Mouse (Mus musculus): Measurements from ENCODE around the gene Tenm4. TPM values are rescaled to one million over a fixed set of nuclear protein-coding genes. Genes with fewer than 3 reads are reported as not detected.
A peak's percentile ranks its signal among the peaks of the same experiment; 100 is the strongest.

Tenm4 gene
- total RNA-seq, 2 experiments from 2014 or later = under 0.01 TPM; not detected in 1

DNA sequence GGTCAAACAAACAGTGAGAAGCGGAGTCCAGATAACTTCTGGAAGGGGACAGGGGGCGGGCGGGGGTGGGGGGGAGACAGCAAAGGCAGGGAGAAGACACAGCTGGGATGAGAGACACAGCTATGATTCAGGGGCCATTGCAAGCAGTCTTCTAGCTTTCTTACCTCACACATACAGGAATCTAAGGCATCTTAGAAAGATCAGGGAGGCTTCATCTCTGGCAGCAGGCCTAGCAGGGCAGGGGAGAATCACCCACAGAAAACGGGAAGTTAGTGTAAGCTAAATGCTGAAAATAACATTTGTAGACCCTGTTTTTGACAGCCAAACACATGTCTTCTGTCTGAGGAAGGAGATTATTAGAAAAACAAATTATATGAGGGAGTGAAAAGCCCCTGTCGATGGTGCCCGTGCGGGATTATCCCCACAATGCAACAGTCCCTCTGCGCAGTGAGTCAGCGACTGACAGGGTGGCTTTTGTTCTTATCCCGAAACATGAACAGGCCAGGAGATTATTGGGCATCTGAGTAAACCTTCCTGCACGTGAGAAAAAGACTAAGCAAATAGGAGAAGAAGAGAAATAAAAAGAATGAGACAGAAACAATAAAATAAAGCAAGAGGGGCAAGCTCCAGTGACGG, 584.5 kb downstream of the Tenm4 start:
- ATAC-seq (ENCODE audit: poor library complexity, severe bottlenecking) = no peak

DNA sequence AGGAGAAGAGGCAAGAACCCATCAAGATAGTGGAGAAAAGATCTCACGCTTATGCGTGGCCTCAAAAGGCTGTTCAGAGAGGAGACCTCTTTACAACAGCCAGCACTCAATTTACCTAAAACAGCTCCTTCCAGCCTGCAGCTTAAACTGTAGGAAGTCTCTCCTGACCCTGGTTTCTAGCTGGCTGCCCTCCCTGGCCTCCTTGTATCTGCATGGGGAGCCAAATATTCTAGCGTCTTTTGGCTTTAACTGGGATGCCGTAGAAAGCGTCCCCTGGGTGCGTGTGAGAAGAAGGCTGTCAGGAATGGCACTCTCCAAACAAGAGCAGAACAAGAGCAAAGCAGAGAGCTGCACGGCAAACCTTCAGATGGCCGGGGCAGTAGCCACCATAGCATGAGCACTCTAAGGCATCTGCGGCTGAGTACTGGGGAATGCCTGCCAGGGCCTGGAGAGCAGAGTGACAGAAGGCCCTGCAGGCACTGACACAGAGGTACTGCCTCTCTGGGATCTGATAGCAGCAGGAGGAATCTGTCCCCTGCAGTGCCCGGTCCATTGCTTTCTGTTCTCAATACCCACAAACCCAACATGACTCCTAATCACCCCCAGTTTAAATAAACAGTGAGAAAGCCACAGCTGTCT, 585.2 kb downstream of the Tenm4 start:
- ATAC-seq (ENCODE audit: poor library complexity, severe bottlenecking) = no peak

DNA sequence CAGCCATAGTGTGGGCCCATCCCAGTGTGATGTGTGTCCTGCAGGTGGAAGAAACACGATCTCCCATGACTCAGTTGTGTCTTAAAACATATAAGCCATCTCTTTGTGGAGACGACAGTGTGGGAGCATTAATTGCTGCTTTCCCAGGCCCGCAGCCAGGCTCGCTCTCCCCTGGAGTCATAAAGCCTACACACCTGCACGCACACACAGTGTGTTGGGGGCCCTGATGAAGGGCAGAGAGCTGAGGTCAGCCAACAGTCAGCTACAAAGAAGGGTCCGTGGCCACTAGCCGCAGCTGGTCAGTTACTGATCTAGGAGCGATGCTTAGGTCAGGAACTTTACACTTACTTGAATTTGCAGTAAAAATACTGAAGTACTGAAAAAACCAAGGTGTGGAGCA, 586.0 kb downstream of the Tenm4 start:
- no peak for ATAC-seq (ENCODE audit: poor library complexity, severe bottlenecking)

DNA sequence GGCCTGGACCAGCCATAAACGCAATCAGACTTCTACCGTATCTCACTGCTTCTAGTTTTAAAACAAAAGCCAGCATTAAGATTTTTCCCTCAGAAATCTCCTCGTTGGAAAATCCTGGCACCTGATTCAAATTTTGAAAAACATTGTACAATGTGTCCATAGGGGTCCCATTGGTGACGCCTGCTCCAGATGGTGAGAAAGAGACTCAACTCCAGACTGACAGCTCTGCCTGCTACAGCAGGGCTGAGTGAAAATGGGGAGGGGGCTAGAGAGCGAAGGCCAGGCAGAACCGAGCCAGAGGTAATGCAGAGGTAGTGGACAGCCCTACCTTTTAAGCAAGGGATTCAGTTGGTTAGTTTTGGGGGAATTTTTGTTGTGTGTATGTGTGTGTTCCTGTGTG, 589.2 kb downstream of the Tenm4 start:
- ATAC-seq (ENCODE audit: poor library complexity, severe bottlenecking) = no peak

DNA sequence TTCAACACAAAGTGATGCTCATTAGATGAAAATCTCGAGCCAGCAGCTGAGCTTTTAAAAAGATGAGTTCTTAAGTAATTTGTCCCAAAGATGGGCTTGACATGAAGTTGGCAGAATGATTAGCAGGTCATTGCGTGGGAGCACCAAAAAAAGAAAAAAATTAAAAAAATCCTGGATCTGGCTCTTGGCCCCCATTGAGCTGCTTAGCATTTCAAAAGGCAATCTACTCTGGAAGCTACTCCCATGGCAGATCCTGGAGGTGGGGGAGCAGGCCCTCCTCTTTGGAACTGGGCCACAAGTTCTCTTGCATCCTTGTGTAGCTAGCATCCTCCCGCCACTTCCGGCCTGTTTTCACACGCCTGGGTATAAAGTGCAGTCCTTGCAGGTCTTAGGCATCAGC, 590.1 kb downstream of the Tenm4 start:
- ATAC-seq (ENCODE audit: poor library complexity, severe bottlenecking) = no peak

DNA sequence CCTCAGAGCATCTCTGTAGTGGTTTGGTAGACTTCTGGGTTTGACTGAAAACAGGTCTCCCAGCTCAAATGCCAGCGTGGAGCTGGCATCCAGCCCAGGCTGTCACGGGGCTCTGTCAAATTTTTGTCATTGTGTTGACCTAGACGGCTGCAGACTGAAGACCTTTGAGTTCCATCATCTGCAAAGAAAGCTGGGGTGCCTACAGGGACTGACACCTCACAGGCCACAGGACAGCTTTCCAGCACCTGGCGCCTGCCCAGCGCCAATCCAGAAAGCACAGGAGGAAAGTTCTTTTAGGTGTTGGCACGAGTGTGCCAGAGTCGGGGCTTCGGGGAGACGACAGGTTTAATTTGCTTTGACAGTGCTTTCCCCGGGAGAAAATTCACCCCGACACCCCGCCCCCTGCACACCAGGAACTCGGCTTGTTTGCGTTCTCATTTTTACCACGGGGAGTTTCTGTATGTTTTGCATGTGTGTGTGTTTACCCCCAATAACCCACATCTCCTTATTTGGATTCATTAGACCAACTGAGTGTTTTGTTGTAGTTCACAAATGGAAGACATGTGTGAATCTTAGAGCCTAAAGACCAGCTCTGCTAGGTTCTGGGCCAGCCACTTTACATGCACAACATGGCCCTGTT, 594.4 kb downstream of the Tenm4 start:
- ATAC-seq (ENCODE audit: poor library complexity, severe bottlenecking) = no peak

DNA sequence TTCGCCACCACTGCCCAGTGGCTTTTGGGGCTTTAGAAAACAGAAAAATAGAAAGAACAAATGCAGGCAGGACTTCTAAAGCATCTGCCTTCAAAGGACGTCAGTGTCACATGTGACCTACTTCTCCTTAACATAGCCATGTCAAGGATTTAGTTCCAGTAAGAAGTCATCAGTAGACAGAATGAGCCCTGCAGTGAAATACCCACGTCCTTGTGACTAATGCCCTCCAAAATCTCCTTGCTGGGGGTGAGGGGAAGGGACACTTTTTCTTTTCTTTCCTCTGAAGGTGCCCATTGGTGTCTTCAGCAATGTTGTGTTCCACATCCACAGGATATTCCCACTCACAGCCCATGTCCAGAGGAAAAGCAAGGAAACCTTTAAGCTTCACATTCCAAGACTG, 596.0 kb downstream of the Tenm4 start:
- no peak for ATAC-seq (ENCODE audit: poor library complexity, severe bottlenecking)

DNA sequence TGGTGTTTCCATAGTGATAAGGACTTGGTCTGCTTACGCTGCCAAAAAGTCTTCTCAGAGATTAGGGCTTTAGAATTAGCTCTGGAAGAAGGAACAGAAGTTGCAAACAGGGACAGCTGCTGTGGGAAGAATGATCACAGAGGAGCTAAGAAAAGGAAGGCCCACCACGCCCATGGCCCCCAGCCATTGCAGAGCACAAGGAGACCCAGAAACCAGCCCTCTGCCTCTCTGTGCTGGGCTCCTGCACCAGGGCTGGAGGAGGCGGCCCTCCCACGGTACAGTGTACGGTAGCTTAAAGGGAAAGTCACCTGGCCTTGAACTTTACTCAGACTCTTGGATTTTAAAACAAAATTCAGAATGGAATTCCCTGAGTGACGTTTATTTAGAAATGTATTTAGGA, 597.7 kb downstream of the Tenm4 start:
- ATAC-seq (ENCODE audit: poor library complexity, severe bottlenecking) = no peak

DNA sequence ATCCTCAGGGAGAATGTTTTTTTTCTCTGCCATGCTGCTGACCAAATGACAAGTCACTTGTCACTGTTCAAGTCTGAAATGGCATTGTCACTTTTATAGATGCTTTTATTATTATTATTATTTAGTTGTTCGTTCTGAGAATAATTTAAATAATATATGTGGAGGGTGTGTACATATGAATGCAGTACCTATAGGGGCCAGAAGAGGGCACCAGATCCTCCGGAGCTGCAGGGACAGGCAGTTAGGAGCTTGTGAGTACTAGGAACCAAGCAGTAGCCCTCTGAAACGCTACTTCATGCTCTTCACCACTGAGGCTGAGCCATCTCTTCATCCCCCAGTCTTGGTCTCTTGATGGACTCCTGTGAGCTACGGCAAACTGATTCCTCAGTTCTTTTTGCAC, 598.7 kb downstream of the Tenm4 start:
- ATAC-seq (ENCODE audit: poor library complexity, severe bottlenecking) = peak; percentile 82

DNA sequence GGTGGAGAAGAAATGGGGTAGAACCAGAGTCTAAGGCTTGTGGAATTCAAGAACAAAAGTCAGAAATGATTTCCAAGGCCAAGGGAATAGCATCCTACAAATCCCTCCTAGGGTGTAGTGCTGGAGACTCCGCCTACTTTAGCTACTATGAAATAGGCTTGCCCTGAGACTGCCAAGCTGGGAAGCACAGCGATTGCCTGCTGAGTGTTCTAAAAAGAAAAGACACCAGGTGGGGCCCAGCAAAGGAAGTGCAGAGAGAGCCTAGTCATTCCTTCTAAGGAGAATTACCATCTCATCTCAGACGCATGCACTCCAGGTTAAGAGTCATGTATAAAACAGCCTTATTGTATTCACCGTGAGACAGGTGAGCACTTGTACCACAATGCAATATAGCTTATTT, 601.9 kb downstream of the Tenm4 start:
- ATAC-seq (ENCODE audit: poor library complexity, severe bottlenecking) = no peak

DNA sequence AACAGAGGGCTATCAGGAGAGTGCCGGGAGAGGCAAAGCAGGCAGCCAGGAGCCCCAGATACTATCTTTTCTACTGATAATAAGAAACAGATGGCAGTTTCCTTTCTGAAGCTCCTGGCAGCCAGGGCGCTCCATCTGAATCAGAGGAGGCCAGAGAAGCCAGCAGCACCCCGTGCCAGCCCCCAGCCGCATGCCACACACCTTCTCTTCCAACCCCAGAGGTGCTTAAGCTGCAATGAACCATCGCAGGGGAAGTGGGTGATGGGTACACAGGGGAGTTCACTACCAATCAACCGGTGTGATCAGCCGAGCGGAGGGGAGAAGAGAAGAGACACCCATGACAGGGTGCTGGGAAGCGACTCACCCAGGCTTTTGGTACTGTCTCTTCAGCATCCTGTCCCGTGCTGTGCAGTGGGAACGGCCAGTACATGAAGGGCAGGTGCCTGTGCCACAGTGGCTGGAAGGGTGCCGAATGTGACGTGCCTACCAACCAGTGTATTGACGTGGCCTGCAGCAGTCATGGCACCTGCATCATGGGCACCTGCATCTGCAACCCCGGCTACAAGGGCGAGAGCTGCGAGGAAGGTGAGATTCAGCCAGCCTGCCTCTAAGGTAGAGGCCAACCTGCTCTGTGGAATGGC, 602.7 kb downstream of the Tenm4 start:
- ATAC-seq (ENCODE audit: poor library complexity, severe bottlenecking) = no peak

DNA sequence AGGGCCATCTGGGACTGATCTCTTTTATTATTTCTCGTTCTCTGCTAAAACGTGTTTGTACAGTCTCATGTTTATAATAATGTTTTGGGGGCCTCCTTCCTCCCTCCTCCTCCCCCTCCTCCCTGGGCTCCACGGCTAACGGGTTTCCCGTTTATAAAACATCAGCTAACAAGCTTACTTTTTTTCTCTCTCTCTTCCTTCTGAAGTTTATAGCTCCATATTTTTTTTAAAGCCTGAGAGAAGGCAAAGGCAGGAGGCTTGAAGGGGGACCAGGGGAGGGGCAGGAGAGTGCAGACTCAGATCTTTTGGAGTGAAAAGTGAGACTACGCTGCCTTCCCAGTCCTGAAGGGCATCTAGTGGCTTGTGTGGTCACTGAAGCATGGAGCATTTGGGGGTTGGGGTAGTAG, 604.0 kb downstream of the Tenm4 start:
- no peak for ATAC-seq (ENCODE audit: poor library complexity, severe bottlenecking)

DNA sequence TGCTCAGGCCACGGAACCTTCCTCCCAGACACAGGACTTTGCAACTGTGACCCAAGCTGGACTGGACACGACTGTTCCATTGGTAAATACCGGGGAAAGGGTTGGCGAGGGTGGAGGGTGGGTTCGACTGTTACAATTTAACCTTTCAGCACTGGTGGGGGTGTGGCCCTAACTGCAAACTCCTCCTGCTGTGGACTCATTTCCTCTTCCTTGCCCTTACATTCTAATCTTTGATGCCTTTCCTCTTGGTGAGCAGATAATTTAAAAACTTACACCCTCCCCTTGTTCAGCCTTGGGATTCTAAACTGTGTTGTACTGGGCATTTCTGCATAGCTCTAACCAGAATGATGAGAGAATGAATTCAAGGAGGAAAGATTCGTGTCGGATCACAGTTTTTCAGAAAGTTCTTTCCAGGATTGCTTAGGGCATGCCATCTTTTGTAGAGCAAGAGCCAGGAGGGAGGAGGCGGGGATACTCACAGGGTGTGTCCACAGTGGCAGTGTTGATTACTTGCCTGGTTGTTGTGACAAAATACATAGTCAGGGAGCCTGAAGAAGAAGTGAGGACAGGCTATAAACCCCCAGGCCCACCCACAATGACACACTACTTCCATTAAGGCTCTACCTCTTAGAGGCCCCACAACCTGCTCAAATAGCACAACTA, 607.0 kb downstream of the Tenm4 start:
- peak; percentile 26; the same call in 1 of the 2 replicates for ATAC-seq (ENCODE audit: poor library complexity, severe bottlenecking)

DNA sequence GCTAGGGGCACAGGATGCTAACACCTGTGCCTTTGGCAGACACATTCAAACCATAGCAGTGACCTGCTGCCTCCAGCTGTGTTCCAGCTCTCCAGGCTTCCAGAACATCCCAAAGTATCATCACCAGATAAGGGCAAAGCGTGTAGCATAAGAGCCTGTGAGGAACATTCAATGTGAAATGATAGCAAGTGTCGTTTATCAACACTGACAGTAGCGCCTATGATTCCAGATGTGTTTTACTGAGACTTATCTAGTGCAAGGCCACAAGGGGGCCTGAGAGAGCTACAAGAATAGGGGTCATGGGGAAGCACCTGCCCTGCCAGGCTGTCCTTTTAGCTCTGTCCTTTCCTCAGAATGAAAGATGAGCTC, 607.5 kb downstream of the Tenm4 start:
- peak; percentile 80 for ATAC-seq (ENCODE audit: poor library complexity, severe bottlenecking)

DNA sequence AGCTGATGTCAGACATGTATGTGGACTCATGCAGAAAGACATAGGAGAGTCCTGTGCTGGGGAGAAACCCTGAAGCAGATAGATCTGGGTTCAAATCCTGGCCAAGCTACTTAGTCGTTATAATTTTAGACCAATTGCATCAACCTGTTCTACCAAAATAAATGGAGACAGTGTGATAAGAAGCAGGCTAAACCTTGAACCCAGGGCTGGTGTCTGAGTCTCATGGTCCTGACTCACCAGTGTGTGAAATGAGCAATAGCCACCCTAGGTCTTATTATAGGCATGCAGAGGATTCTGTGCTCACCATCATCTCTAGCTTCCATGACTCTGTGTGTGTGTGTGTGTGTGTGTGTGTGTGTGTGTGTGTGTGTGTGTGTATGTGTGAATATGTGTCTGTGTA, 609.5 kb downstream of the Tenm4 start:
- no peak for ATAC-seq (ENCODE audit: poor library complexity, severe bottlenecking)

DNA sequence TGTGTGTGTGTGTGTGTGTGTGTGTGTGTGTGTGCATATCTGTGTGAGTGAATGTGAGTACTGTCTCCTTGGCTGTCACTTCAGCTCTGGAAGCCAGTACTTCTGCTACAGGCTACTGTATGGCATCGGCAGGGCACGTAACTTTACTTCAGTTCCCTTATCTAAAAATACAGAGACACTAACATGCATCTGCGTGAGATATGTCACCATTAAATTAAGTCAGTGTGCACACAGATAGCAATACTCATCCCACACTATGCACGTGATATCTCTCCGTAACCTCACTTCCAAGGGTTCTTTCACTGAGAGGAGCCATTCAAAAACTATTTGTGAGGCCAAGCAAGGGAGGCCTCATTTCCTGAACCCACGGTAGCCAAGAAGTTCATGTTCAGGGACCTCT, 610.0 kb downstream of the Tenm4 start:
- peak; percentile 31 for ATAC-seq (ENCODE audit: poor library complexity, severe bottlenecking)

DNA sequence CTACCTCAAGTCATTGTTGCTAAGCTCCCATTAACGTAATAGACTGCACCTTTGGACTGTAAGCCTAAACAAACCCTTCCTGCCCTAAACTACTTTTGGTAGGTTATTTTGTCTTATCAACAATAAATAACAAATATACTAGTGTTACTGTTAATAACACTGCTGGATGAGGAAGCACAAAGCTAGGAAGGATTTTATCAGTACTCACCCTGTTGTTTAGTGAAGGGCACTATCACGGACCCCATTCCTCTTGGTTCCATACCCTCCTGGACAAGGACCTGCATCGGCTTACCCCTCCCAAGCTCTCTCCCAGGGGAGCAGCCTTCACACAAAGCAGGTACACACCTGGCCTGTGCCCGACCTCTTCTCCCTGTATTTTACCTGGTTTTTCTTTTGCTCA, 611.6 kb downstream of the Tenm4 start:
- ATAC-seq (ENCODE audit: poor library complexity, severe bottlenecking) = no peak

DNA sequence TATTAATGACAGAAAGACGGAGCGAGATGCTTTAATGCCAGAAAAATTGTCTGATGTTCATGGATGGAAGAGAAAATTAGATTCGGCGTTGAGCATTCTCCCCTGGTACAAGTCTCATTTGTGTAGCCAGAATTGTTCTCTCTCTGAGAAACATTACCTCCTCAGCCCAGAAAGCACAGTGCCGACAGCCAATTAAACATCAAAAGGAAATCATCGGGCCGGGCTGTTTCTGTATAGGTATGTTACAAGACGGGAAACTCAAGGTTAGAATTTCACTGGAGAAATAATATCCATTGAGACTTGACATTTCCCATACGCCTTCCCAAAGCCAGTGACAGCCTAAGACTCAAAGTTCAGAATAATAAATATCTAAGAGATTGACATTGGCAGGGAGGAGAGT, 614.8 kb downstream of the Tenm4 start:
- no peak for ATAC-seq (ENCODE audit: poor library complexity, severe bottlenecking)

DNA sequence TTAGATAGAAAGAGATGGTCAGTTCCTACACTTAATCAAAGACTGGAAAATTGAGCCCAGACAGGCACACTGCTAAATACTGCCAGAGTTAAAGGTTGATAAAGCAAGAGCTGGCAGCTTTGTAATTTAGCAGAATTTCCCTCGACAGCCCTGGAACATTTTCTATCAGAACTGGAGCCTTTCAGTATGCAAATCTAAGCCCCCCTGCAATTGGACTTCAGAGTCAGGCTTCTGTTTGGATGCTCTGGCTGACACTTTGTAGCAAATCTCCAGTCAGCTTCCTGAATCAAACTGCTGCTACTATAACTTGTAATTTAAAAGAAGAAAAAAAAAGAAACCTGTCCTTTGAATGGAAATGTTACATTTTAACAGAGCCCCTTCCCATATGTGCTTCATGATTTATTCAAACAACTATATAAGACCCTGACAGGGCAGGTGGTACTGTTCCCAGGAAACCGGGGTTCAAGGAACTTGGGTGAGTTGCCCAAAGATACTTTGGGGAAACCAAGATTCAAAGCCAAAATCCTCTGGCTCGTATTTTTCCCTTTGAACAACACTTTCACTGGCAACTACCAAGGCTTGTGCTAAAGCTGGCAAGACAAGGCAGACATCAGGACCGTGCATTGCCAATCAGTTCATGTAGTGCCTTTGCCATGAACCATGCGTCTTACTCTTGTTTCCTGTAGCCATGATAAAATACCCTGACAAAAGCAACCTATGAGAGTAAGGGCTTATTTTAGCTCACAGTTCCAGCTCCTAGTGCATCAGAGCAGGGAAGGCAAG, 615.4 kb downstream of the Tenm4 start:
- no peak for ATAC-seq (ENCODE audit: poor library complexity, severe bottlenecking)

DNA sequence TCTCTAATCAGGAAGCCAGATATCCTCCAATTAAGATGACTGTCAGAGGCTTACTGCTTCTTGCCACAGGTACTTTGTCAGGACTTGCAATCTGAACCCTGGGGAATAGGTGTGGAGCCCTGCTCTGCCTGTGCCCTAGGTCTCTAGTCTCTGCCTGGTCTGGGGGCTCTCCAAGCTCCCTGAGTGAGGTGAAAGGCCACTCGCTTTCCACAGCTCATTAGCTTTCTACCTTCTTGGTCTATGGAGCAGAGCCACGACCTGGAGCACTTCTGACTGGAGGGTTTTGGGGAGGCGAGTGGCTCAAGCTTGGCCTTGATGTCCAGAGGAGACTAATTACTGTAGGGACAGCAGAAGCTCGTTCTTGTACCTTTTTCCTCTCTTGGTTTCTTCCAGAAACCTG, 617.1 kb downstream of the Tenm4 start:
- no peak for ATAC-seq (ENCODE audit: poor library complexity, severe bottlenecking)

DNA sequence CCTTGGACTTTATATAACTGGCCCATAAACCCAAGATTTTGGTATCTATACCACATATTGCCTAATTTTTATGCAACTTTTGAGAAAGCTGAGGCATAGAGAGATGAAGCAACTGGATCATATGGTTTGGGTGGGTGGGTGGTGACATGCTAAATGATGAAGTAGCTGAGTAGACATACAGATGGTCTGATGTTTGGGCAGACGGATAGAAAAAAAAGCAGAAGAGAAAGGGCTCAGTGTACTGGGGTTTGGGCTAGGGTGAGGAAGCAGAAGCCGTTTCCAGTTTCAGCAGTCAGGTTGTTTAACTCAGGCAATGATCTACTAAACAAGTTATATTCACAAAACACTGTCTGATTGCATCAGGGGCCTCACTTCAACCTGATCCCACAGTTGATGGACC, 619.3 kb downstream of the Tenm4 start:
- peak; percentile 90 for ATAC-seq (ENCODE audit: poor library complexity, severe bottlenecking)

All from megakaryocyte, adult 5-6 weeks (primary cell).